Mouse (Mus musculus) forebrain, postnatal 0 days (tissue): ENCODE results near the gene Ifnar2. TPM values are rescaled to one million over a fixed set of nuclear protein-coding genes. Genes with fewer than 3 reads are reported as not detected.

Experiments
- ATAC-seq: fragments of 200-750 bp; cut with Nextera tagmentation; 2 replicates; pipeline ENCODE4 v1.8.0; 2017; ENCODE audit warnings: mild to moderate bottlenecking, moderate library complexity
- DNase-seq: peaks from one replicate; pipeline ENCODE4 v3.0.0-alpha.2; 2015
- H3K27ac ChIP-seq: fragments of 300-500 bp; sonication (generic); 2 replicates; pipeline ENCODE4 v1.5.1; 2014; ENCODE audit warnings: low read depth, mild to moderate bottlenecking, antibody characterized with exemption, low read length, moderate library complexity, mixed read lengths
- H3K27me3 ChIP-seq: fragments of 300-500 bp; sonication (generic); 2 replicates; pipeline ENCODE4 v1.6.1; 2014; ENCODE audit warnings: mild to moderate bottlenecking, low read length, mixed read lengths; ENCODE audit not compliant: insufficient read depth
- H3K36me3 ChIP-seq: fragments of 300-500 bp; sonication (generic); 2 replicates; pipeline ENCODE4 v1.6.1; 2014; ENCODE audit warnings: mild to moderate bottlenecking, moderate library complexity; ENCODE audit not compliant: insufficient read depth
- H3K4me1 ChIP-seq: fragments of 300-500 bp; sonication (generic); 2 replicates; pipeline ENCODE4 v1.6.1; 2014; ENCODE audit warnings: antibody characterized with exemption; ENCODE audit not compliant: insufficient read depth
- H3K4me2 ChIP-seq: fragments of 300-500 bp; sonication (generic); 2 replicates; pipeline ENCODE4 v1.6.1; 2014; ENCODE audit warnings: low read depth, mild to moderate bottlenecking, moderate library complexity
- H3K4me3 ChIP-seq: fragments of 300-500 bp; sonication (generic); 2 replicates; pipeline ENCODE4 v1.5.1; 2014; ENCODE audit warnings: low read depth, low read length, mixed read lengths
- H3K9ac ChIP-seq: fragments of 300-500 bp; sonication (generic); 2 replicates; pipeline ENCODE4 v1.6.1; 2014; ENCODE audit warnings: mild to moderate bottlenecking
- H3K9me3 ChIP-seq: fragments of 300-500 bp; sonication (generic); 2 replicates; pipeline ENCODE4 v1.6.1; 2016; ENCODE audit warnings: low read length
- CTCF ChIP-seq: sonication (generic); IDR thresholded peaks from 2 replicates; pipeline ENCODE4 v1.5.1; 2016; ENCODE audit warnings: antibody characterized with exemption, control low read depth, low read depth
- WGBS: fragments of 180-500 bp; shearing (Covaris S2); extraction: QIAGEN DNeasy Blood & Tissue Kit; methylation state at CpG from one replicate; pipeline ENCODE4 v1.1.7; 2014; 5-methylcytosine and 5-hydroxymethylcytosine counted together
- polyA plus RNA-seq: library from polyadenylated mRNA; unstranded; fragments of >200 nt; fragmentation: Nextera tagmentation; extraction: Ambion mirVana; gene quantifications from 2 replicates; pipeline ENCODE4 v1.2.1, GENCODE M21; 2015
- total RNA-seq: library from RNA; depleted of rRNA; stranded (reverse); fragments of >200 nt; gene quantifications from 2 replicates; pipeline ENCODE4 v1.2.3, GENCODE M21; 2014

The Ifnar2 gene
- total and polyA plus RNA-seq, 2 experiments from 2014 or later = 24.5 to 53.1 TPM

GRCm38 (mm10) chr16:91373473-91374252 lies 1.1 kb downstream of the Ifnar2 start:
- WGBS = 37% methylated on average over 13 of the region's 13 CpGs
- H3K27ac ChIP-seq = peak overlapping the region; percentile 93
- H3K4me2 ChIP-seq = peak overlapping the region; percentile 70
- no peaks in the 10 kb centered on the region for H3K27me3 ChIP-seq
- H3K36me3 ChIP-seq = no peaks in the 10 kb centered on the region
- no peak for TF ChIP-seq CTCF
- DNase-seq (no peak), ATAC-seq (no peak)
- H3K4me1 ChIP-seq = 0 out of 2 replicates have a peak, but pooled peaks cover 5% of the 10 kb centered on the region
- peak overlapping the region; percentile 97 for H3K9ac ChIP-seq
- H3K4me3 ChIP-seq = peak overlapping the region; percentile 89
- no peaks in the 10 kb centered on the region for H3K9me3 ChIP-seq

DNA sequence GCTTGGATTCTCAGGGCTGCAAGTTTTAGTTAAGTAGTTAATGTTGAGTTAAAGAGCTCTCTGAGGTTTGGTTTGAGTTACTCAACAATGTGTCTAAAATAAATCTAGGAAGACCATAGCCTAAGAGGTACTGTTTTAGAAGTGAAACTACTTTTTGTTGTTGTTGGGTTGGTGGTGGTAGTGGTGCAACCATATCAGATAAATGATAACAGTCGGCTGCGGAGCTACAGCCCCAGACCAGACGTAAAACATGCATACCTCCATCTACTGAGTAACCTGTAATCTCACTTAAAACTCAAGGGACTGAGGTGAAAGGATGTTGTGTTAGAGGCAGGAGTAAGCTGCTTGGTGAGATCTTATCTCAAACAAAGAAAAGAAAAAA lies 1.7 kb downstream of the Ifnar2 start:
- Histone ChIP-seq H3K4me2 (no peak overlapping the region), H3K27ac (no peak overlapping the region), H3K4me3 (no peak overlapping the region), H3K27me3 (no peaks in the 10 kb centered on the region), H3K4me1 (0 out of 2 replicates have a peak, but pooled peaks cover 5% of the 10 kb centered on the region), H3K9ac (no peak overlapping the region), H3K36me3 (no peaks in the 10 kb centered on the region), H3K9me3 (no peaks in the 10 kb centered on the region)
- WGBS = 97% methylated on average over 3 of the region's 3 CpGs
- TF ChIP-seq CTCF = no peak
- ATAC-seq (no peak), DNase-seq (no peak)

DNA sequence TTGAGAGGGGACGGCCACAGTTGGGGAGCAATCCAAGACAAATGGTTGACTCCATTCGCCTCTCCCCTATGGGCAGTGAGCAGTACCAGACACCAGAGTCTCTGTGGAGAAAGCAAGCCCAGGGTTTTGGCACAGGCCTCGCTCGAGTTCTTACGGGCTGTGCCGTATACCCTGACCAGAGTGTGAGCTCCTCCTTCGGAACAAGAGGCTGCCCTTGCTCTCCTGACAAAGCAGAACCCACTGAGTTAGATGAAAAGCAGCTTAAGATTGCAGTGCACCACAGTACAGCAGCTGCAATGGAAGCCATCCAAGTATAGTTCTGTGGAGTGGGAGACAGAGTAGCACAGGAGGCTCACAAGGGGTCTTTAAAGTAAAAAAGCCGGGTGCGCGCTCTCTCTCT lies 4.1 kb downstream of the Ifnar2 start:
- no peaks in the 10 kb centered on the region; the same call in 1 of the 2 replicates for H3K36me3 ChIP-seq
- no peak for TF ChIP-seq CTCF
- H3K4me3 ChIP-seq = no peak overlapping the region
- no peak overlapping the region for H3K9ac ChIP-seq
- no peaks in the 10 kb centered on the region for H3K27me3 ChIP-seq
- no peak for ATAC-seq
- peak; percentile 25 for DNase-seq
- H3K9me3 ChIP-seq = no peaks in the 10 kb centered on the region
- H3K4me1 ChIP-seq = 0 out of 2 replicates have a peak, but pooled peaks cover 5% of the 10 kb centered on the region
- 70% methylated on average over 10 of the region's 10 CpGs for WGBS
- peak overlapping the region; percentile 21; the same call in 1 of the 2 replicates for H3K27ac ChIP-seq
- H3K4me2 ChIP-seq = no peak overlapping the region

DNA sequence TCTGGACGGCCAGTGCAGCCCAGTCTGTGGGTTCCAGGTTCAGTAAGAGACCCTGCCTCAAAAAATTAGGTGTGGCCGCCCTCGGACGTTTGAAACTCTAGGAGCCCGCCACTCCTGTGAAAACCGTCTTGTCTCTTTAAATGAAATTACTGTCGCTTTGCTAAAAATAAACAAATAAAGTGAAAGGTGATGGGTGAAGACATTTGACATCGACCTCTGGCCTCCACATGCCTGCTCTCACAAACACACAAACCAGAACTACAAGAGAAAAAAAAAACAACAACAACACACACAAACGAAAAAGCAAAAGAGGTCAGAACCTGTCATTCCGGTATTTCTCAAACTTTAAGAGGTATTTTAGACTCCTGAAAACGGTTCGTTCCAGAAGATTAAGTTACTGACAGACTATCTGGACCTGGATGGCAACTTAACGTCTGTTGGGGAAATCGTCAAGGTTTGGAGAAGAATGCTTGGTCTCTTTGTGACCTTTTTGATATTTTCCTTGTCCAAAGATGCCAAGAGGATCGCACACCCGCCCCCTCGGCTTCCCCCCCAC lies 5.9 kb downstream of the Ifnar2 start:
- 0 out of 2 replicates have a peak overlapping the region, but pooled peaks have one; percentile 9 for H3K27ac ChIP-seq
- no peak overlapping the region for H3K9ac ChIP-seq
- 0 out of 2 replicates have a peak, but pooled peaks cover 4% of the 10 kb centered on the region for H3K4me1 ChIP-seq
- ATAC-seq = no peak
- H3K27me3 ChIP-seq = no peaks in the 10 kb centered on the region
- 61% methylated on average over 17 of the region's 17 CpGs for WGBS
- H3K9me3 ChIP-seq = no peaks in the 10 kb centered on the region
- no peaks in the 10 kb centered on the region; the same call in 1 of the 2 replicates for H3K36me3 ChIP-seq
- H3K4me3 ChIP-seq = no peak overlapping the region
- H3K4me2 ChIP-seq = no peak overlapping the region
- TF ChIP-seq CTCF = no peak
- DNase-seq = no peak

GRCm38 (mm10) chr16:91378991-91379390 lies 6.4 kb downstream of the Ifnar2 start:
- no peak overlapping the region; the same call in 1 of the 2 replicates for H3K27ac ChIP-seq
- H3K4me2 ChIP-seq = no peak overlapping the region
- no peaks in the 10 kb centered on the region for H3K9me3 ChIP-seq
- 20% methylated on average over 9 of the region's 9 CpGs for WGBS
- no peak overlapping the region for H3K9ac ChIP-seq
- no peaks in the 10 kb centered on the region for H3K27me3 ChIP-seq
- ATAC-seq (peak; percentile 83), DNase-seq (peak; percentile 27)
- no peaks in the 10 kb centered on the region for H3K4me1 ChIP-seq
- no peak for TF ChIP-seq CTCF
- no peaks in the 10 kb centered on the region; the same call in 1 of the 2 replicates for H3K36me3 ChIP-seq
- H3K4me3 ChIP-seq = no peak overlapping the region

- Histone ChIP-seq H3K27ac (no peak overlapping the region; the same call in 1 of the 2 replicates), H3K4me3 (no peak overlapping the region), H3K4me1 (no peaks in the 10 kb centered on the region), H3K4me2 (no peak overlapping the region), H3K36me3 (peaks cover 3% of the 10 kb centered on the region), H3K9me3 (no peaks in the 10 kb centered on the region), H3K27me3 (no peaks in the 10 kb centered on the region), H3K9ac (no peak overlapping the region)
- TF ChIP-seq CTCF = no peak
- 10% methylated on average over 3 of the region's 3 CpGs for WGBS
- DNase-seq (peak; percentile 35), ATAC-seq (peak; percentile 49)
Measured at GRCm38 (mm10) chr16:91379412-91379811, 6.8 kb downstream of the Ifnar2 start.

DNA sequence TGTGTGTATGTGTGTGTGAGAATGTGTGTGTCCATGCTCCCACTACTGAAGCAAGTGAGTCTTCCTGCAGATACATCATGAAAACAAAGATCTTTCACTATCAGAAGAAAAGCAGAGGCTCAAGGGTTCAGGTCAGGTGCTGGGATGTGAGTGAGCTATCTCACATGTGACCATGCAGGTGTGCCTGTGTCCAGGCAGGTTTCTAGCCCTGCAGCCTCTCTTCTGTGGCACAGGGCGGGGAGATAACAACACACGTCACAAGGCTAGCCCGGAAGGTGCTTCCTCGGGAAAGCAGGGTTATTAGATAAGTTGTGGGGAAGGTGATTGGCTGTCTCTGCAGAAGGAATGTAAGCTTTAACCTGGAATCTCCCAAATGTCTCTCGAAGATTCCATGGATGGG lies 7.6 kb downstream of the Ifnar2 start:
- Histone ChIP-seq H3K9me3 (no peaks in the 10 kb centered on the region), H3K4me3 (no peak overlapping the region), H3K9ac (no peak overlapping the region), H3K4me2 (no peak overlapping the region), H3K36me3 (peaks cover 8% of the 10 kb centered on the region), H3K27ac (no peak overlapping the region), H3K27me3 (no peaks in the 10 kb centered on the region), H3K4me1 (no peaks in the 10 kb centered on the region)
- TF ChIP-seq CTCF = no peak
- no peak for ATAC-seq
- 88% methylated on average over 5 of the region's 5 CpGs for WGBS
- DNase-seq = no peak
